Mouse (Mus musculus): ENCODE measurements around the gene Scrn2. TPM values are rescaled to one million over a fixed set of nuclear protein-coding genes. Genes with fewer than 3 reads are reported as not detected.

The Scrn2 gene
- 17.6 and 19.0 TPM in 2 replicates for polyA plus RNA-seq (2012; ENCODE audit: low replicate concordance)

DNA sequence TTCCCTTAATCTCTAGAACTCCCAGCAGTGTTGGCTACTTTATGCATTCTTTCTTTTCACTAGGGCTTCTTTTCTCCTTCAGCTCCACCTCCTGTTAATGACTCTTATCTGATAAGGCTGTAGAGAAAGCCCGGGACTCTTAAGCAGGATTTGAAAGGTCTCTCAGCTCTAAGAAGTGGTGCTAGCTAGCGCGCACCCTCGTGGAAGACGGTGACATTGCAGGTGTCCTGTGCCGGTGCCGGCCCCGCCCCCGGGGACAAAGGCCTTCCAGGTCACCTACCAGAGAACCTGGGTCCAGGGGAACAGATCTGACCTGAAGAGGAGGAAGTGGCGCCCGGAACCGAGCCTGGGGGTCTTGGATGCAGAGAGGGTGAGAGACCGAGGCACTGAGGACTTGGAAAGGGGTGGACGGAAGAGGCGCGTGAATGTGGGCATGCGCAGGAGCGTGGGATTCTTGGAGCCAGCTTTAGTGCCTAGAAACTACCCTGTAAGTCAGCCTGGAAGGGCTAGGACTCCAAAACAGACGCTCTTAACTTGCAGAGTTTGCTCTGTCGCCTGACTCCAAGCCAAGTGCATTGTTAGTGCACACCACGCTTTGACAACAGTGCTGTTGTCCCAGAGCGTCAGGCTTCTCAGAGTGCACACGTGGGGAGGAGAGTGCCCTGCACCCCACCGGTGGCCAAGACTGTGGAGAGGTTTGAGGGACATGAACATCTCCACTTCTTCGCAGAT lies at the start of gene Scrn2:
Scrn2 (plus strand) TSS at position 253 of the 732 bp plus-strand sequence.

DNA sequence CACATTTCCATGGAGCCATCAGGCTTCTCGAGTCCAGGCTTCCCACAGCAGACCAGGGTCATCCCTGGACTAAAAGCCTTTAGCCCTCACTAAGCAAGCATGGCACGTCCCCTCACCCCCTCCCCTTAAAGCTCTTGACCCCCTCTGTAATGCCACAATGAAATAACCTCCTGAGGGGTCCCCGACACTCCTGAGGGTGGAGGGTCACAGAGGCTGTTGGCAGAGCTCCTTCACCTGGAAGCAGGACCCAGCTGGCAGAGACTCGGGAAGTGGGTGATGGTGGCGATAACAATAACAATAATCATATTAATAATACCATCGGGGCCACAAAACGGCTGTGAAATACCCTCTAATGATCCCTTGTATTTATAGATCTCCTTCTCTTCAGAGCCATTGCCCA lies 46.9 kb upstream of the Scrn2 start, which contains the start of gene Sp2:
Sp2 (minus strand) TSS at position 101 of the 400 bp plus-strand sequence.

DNA sequence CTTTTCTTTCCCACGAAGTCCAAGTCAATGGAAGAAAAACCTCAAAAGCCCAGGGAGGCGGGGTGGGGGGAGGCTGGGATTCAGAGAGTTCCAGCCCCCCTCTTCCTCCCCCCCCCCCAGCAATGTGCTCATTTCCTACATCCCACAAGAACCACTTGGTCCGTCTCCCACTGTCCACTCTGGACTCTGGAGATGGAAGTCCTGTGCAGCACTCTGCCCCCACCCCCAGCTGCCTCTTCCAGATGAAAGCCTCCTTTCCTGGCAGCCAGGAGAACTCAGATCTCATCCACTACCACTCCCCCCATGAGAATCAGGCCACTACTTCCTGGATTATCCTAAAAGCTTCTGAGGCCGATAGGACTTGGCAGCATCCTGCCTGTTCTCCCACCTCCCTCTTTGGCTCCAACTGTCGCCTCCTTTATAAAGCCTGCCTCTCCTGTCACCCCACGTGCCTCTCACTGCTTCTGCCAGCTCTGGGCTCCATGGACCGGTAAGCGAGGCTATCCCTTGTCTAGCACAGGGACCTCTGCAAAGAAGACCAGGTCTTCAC lies 16.5 kb upstream of the Scrn2 start, which contains the start of gene Sp6:
Sp6 (plus strand) TSS at position 274 of the 550 bp plus-strand sequence.

DNA sequence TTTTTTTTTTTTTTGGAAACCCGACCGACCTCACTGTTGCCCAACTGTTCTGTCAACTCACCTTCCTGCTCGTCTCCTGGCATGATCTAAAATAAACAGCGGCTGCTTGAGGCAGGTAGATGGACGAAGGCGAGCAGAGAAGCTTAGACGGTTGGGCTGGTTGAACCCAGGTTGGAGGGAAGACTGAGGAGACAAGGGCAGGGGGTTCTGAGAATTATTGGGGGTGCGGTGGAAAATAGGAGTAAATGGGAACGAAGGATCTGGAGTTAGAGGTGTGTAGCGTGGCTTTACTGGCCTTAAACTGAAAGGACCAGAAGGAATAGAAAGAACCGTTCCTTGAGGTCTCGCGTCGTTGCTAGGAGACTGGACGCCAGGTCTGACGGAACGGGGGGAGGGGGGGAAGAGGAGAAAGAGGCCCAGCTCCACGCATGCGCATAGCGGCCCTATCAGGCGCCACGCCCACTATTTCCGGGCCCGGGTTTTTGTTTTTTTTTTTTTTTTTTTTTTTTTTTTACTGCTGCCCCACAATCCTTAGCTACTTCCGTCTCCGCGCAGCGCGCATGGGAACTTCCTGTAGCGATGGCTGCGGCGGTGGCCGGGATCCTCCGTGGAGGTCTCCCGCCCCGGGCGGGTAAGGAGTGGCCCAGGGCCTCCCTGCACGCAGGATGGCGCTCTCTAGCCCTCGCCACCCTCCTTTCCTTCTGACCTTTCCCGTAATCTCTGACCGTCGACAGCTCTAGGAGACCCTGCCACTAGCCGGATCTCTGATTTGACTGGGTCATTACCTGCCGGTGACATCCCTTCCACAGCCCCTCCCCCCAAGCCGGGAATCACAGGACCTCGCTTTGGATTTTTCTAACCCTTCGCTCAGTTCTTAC lies 11.5 kb downstream of the Scrn2 start, which contains the start of the genes Lrrc46 and Mrpl10:
Lrrc46 (minus strand) TSS at position 386 of the 878 bp plus-strand sequence.
Mrpl10 (plus strand) TSS at position 539 of the 878 bp plus-strand sequence.

DNA sequence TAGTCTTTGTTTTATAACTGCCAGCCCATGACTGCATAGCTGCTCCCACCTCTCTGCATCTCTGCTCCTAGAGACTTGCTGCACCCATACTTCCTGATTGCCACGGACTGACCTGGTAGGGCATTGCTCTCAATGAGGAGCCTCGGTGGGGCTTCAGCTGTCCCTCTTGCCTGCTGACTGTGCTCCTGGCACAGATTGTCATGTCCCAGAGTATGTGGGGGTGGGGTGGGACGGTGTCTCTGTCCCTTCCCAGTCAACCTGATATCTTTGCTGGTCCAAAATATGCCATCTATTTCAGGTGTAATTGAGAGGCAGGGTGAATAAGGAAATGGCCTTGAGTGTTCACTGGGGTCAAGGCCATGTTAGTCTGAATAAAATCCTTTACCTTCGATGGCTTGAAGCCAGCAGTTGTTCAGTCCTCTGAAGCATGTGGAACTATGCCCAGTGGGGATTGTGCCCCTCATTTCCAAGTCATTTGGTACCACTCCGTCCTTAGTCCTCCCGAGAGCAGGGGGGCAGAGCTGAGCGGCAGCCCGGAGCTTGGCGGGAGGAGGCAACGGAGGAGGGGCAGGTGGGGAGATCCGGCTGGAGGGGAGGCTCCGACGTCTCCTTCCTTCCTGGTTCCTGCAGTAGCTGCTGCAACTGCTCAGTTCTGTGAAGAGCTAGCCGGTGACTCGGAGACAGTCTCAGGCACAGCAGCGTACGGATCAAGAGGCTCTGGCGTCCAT lies 20.6 kb downstream of the Scrn2 start, which contains the start of gene Osbpl7:
Osbpl7 (plus strand) TSS at position 413 of the 728 bp plus-strand sequence.

Other genes starting within 250 kb of the Scrn2 start
- gene Cbx1, start 240.8 kb upstream of the Scrn2 start, polyA plus RNA-seq (2012; ENCODE audit: low replicate concordance): 40.1 and 47.2 TPM in 2 replicates
- 61.5 and 118 TPM in 2 replicates for gene Nfe2l1, start 200.0 kb upstream of the Scrn2 start, polyA plus RNA-seq (2012; ENCODE audit: low replicate concordance)
- 3.0 and 7.8 TPM in 2 replicates for gene Copz2, start 180.1 kb upstream of the Scrn2 start, polyA plus RNA-seq (2012; ENCODE audit: low replicate concordance)
- gene Cdk5rap3, start 113.4 kb upstream of the Scrn2 start, polyA plus RNA-seq (2012; ENCODE audit: low replicate concordance): 34.3 and 41.3 TPM in 2 replicates
- not detected in 2 replicates for gene Prr15l, start 101.8 kb upstream of the Scrn2 start, polyA plus RNA-seq (2012; ENCODE audit: low replicate concordance)
- gene Pnpo, start 86.0 kb upstream of the Scrn2 start, polyA plus RNA-seq (2012; ENCODE audit: low replicate concordance): 9.4 and 20.6 TPM in 2 replicates
- 83.9 and 145 TPM in 2 replicates for gene Sp2, start 47.0 kb upstream of the Scrn2 start, polyA plus RNA-seq (2012; ENCODE audit: low replicate concordance)
- 2.3 and 5.2 TPM in 2 replicates for gene Sp6, start 16.5 kb upstream of the Scrn2 start, polyA plus RNA-seq (2012; ENCODE audit: low replicate concordance)
- gene Lrrc46, start 11.5 kb downstream of the Scrn2 start, polyA plus RNA-seq (2012; ENCODE audit: low replicate concordance): not detected in 2 replicates
- gene Mrpl10, start 11.6 kb downstream of the Scrn2 start, polyA plus RNA-seq (2012; ENCODE audit: low replicate concordance): 39.2 and 57.7 TPM in 2 replicates
- gene Osbpl7, start 20.7 kb downstream of the Scrn2 start, polyA plus RNA-seq (2012; ENCODE audit: low replicate concordance): 27.4 and 36.0 TPM in 2 replicates
- 24.3 and 88.8 TPM in 2 replicates for gene Tbx21, start 85.4 kb downstream of the Scrn2 start, polyA plus RNA-seq (2012; ENCODE audit: low replicate concordance)
- gene Tbkbp1, start 121.6 kb downstream of the Scrn2 start, polyA plus RNA-seq (2012; ENCODE audit: low replicate concordance): 15.4 and 60.6 TPM in 2 replicates
- 17.7 and 26.9 TPM in 2 replicates for gene Kpnb1, start 157.9 kb downstream of the Scrn2 start, polyA plus RNA-seq (2012; ENCODE audit: low replicate concordance)

Measured in hematopoietic multipotent progenitor cell, adult 10-12 weeks (in vitro differentiated cells).